Mouse (Mus musculus): ENCODE results near the gene Lmo4.

GRCm38 (mm10) chr3:144229312-144229711, 24.3 kb upstream of the Lmo4 start:
- TF ChIP-seq CTCF (IDR thresholded peaks at IDR 0.05; ENCODE audit: borderline replicate concordance, insufficient read depth, low read depth, low read length), result no peak
- no peak for TF ChIP-seq POLR2A (IDR thresholded peaks at IDR 0.05; ENCODE audit: borderline replicate concordance, insufficient read depth, low read length)

All from cerebellum, adult 2 months (tissue).